ENCODE assay signal across 7 mouse cellular contexts in the genomic region with DNA sequence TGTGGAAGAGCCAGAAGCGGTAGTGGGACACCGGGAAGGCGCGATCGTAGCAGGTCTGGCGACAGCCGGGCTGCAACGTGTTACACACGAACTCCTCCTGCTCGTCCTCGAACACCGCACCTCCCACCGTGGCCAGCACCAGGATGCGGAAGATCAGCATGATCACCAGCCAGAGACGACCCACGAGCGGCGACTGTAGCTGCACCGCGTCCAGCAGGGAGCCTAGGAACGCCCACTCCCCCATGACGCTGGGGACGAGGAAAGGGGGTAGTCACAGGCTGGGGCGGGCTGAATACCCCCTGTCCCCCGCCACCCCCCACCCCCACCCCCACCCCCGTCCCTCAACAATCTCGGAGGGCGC. TPM values are rescaled to one million over a fixed set of nuclear protein-coding genes. Genes with fewer than 3 reads are reported as not detected.
DNase-seq lines count a peak whose midpoint lies in the region; ATAC-seq and TF ChIP-seq lines count a peak whose summit lies in the region.

A gene (minus strand): TSS at position 244 of the 361 bp plus-strand sequence.

- peak within 1 kb of the TSS; percentile 93 for H3K4me2 ChIP-seq in neural tube, embryonic 11.5 days (ENCODE audit: low read depth)
- H3K4me2 ChIP-seq in forebrain, embryonic 13.5 days = peak within 1 kb of the TSS; percentile 83
- peak within 1 kb of the TSS; percentile 91 for H3K4me2 ChIP-seq in liver, embryonic 11.5 days
- H3K4me2 ChIP-seq in stomach, postnatal 0 days (replicated peaks; ENCODE audit: low read depth) = peak within 1 kb of the TSS; percentile 99

- TF ChIP-seq EP300 in stomach, postnatal 0 days (optimal IDR thresholded peaks at IDR 0.05) = no peak

- 3% methylated on average over 23 of the region's 28 CpGs for WGBS in neural tube, embryonic 11.5 days
- 1% methylated on average over 28 of the region's 28 CpGs for WGBS in forebrain, embryonic 13.5 days
- WGBS in liver, embryonic 11.5 days = 1% methylated on average over 28 of the region's 28 CpGs
- 3% methylated on average over 28 of the region's 28 CpGs for WGBS in stomach, postnatal 0 days

- peak; percentile 25; the same call in 1 of the 2 replicates for ATAC-seq in neural tube, embryonic 11.5 days (ENCODE audit: insufficient read depth, low FRiP score, low TSS enrichment)
- 0 out of 2 replicates have a peak, but pooled peaks have one; percentile 13 for ATAC-seq in forebrain, embryonic 13.5 days
- no peak for ATAC-seq in liver, embryonic 11.5 days (replicated peaks; ENCODE audit: low FRiP score)
- ATAC-seq in stomach, postnatal 0 days (ENCODE audit: low FRiP score, low TSS enrichment) = no peak; the same call in 1 of the 2 replicates

- H3K4me3 ChIP-seq in neural tube, embryonic 11.5 days (ENCODE audit: low read depth, low read length) = peak within 1 kb of the TSS; percentile 56
- peak within 1 kb of the TSS; percentile 56 for H3K4me3 ChIP-seq in forebrain, embryonic 13.5 days
- peak within 1 kb of the TSS; percentile 56 for H3K4me3 ChIP-seq in liver, embryonic 11.5 days (ENCODE audit: low read depth, low read length)
- H3K4me3 ChIP-seq in stomach, postnatal 0 days (ENCODE audit: low read depth, low read length) = peak within 1 kb of the TSS; percentile 62

- H3K36me3 ChIP-seq in neural tube, embryonic 11.5 days (ENCODE audit: control insufficient read depth, insufficient read depth, low read length) = no peaks in the 10 kb centered on the region
- H3K36me3 ChIP-seq in forebrain, embryonic 13.5 days (ENCODE audit: poor library complexity, severe bottlenecking) = no peaks in the 10 kb centered on the region
- H3K36me3 ChIP-seq in liver, embryonic 11.5 days (ENCODE audit: control insufficient read depth, insufficient read depth, low read length) = no peaks in the 10 kb centered on the region
- H3K36me3 ChIP-seq in stomach, postnatal 0 days (ENCODE audit: control insufficient read depth, insufficient read depth, low read length) = no peaks in the 10 kb centered on the region

- DNase-seq in neural tube, embryonic 11.5 days (ENCODE audit: low spot score) = no peak
- no peak for DNase-seq in neural tube, embryonic 10.5 days (ENCODE audit: extremely low spot score, low spot score)
- DNase-seq in liver, embryonic 11.5 days (ENCODE audit: low spot score) = no peak
- no peak for DNase-seq in stomach, postnatal 0 days (ENCODE audit: low spot score)
- DNase-seq in adrenal gland, postnatal 14 days = no peak
- no peak for DNase-seq in left cerebral cortex, postnatal 10 days (ENCODE audit: extremely low spot score in 1 of 2, low spot score in 2 of 2)

- TF ChIP-seq CTCF in stomach, postnatal 0 days (IDR thresholded peaks at IDR 0.05; ENCODE audit: low read depth) = no peak

- H3K9ac ChIP-seq in neural tube, embryonic 11.5 days (ENCODE audit: low read length) = peak within 1 kb of the TSS; percentile 69
- peak within 1 kb of the TSS; percentile 72 for H3K9ac ChIP-seq in forebrain, embryonic 13.5 days
- H3K9ac ChIP-seq in liver, embryonic 11.5 days (ENCODE audit: low read depth, low read length) = peak within 1 kb of the TSS; percentile 43
- H3K9ac ChIP-seq in stomach, postnatal 0 days (ENCODE audit: low read length) = peak within 1 kb of the TSS; percentile 68

- H3K4me1 ChIP-seq in neural tube, embryonic 11.5 days (ENCODE audit: control insufficient read depth, insufficient read depth, low read length) = peaks cover 6% of the 10 kb centered on the region
- peaks cover 17% of the 10 kb centered on the region; the same call in 1 of the 2 replicates for H3K4me1 ChIP-seq in forebrain, embryonic 13.5 days
- H3K4me1 ChIP-seq in liver, embryonic 11.5 days (replicated peaks; ENCODE audit: control insufficient read depth, insufficient read depth, low read length) = peaks cover 19% of the 10 kb centered on the region
- no peaks in the 10 kb centered on the region for H3K4me1 ChIP-seq in stomach, postnatal 0 days (replicated peaks; ENCODE audit: control insufficient read depth, insufficient read depth)

- H3K27me3 ChIP-seq in neural tube, embryonic 11.5 days (ENCODE audit: control insufficient read depth, insufficient read depth, low read length) = peaks cover 3% of the 10 kb centered on the region; the same call in 1 of the 2 replicates
- peaks cover 35% of the 10 kb centered on the region for H3K27me3 ChIP-seq in forebrain, embryonic 13.5 days
- peaks cover 51% of the 10 kb centered on the region for H3K27me3 ChIP-seq in liver, embryonic 11.5 days (replicated peaks; ENCODE audit: control insufficient read depth, insufficient read depth, low read length)
- no peaks in the 10 kb centered on the region for H3K27me3 ChIP-seq in stomach, postnatal 0 days (ENCODE audit: control insufficient read depth, insufficient read depth, low read length)

- intact Hi-C loops in left cerebral cortex, postnatal 10 days (cut with DNase I) = loop anchor here (5.0 kb wide), 1 partner anchor 55 kb away; no protein-coding TSS in a partner anchor

- H3K27ac ChIP-seq in neural tube, embryonic 11.5 days (ENCODE audit: low read depth, low read length) = peak within 1 kb of the TSS; percentile 75
- H3K27ac ChIP-seq in forebrain, embryonic 13.5 days = peak within 1 kb of the TSS; percentile 71
- no peak within 1 kb of the TSS for H3K27ac ChIP-seq in liver, embryonic 11.5 days (ENCODE audit: low read depth, low read length)
- peak within 1 kb of the TSS; percentile 40; the same call in 1 of the 2 replicates for H3K27ac ChIP-seq in stomach, postnatal 0 days (replicated peaks)

- no peaks in the 10 kb centered on the region for H3K9me3 ChIP-seq in neural tube, embryonic 11.5 days (ENCODE audit: control insufficient read depth, low read length)
- no peaks in the 10 kb centered on the region for H3K9me3 ChIP-seq in forebrain, embryonic 13.5 days (replicated peaks)
- no peaks in the 10 kb centered on the region for H3K9me3 ChIP-seq in liver, embryonic 11.5 days (ENCODE audit: control insufficient read depth, low read length)
- no peaks in the 10 kb centered on the region for H3K9me3 ChIP-seq in stomach, postnatal 0 days (ENCODE audit: control insufficient read depth, low read length)

RNA-seq across cellular contexts. Expression of the gene that starts here (rescaled TPM):
- 0.57 TPM in 1 of 2 replicates, not detected in the other for polyA plus RNA-seq in neural tube, embryonic 11.5 days (2014; fragmentation: Nextera tagmentation; extraction: Ambion mirVana)
- polyA plus RNA-seq in forebrain, embryonic 13.5 days (2015; fragmentation: Nextera tagmentation; extraction: Ambion mirVana) = 0.21 TPM in 1 of 2 replicates, not detected in the other
- 0.21 and 0.22 TPM in 2 replicates for polyA plus RNA-seq in liver, embryonic 11.5 days (2014; fragmentation: Nextera tagmentation; extraction: Ambion mirVana)
- 1.9 and 2.1 TPM in 2 replicates for polyA plus RNA-seq in stomach, postnatal 0 days (2015; fragmentation: Nextera tagmentation; extraction: Ambion mirVana)
- not detected in 2 replicates for total RNA-seq in adrenal gland, postnatal 14 days (2021)
- total RNA-seq in left cerebral cortex, postnatal 10 days (2021) = 1 to 10 TPM; 4.1 to 5.1 TPM

Comparison
In these comparisons a context has a peak if more than half of its experiments do, and no peak if none do; other contexts are left out.
1. Peak in ATAC-seq, H3K4me3 ChIP-seq, H3K27ac ChIP-seq, H3K9ac ChIP-seq and H3K4me2 ChIP-seq in neural tube, embryonic 11.5 days; RNA of the gene not detected or under 1 TPM.
2. Peak in ATAC-seq, H3K4me3 ChIP-seq, H3K27ac ChIP-seq, H3K9ac ChIP-seq and H3K4me2 ChIP-seq in forebrain, embryonic 13.5 days; RNA of the gene not detected or under 1 TPM.